Mouse (Mus musculus) heart, postnatal 25 days (tissue): Measurements from ENCODE around the gene Zan. TPM values are rescaled to one million over a fixed set of nuclear protein-coding genes. Genes with fewer than 3 reads are reported as not detected.
"Not testable (repeated sequence)": the region's sequence is repeated elsewhere in the genome, so short reads cannot be mapped to it uniquely, and the experiment has no call there.

Experiments used
- DNase-seq: peaks from one replicate; pipeline ENCODE4 v3.0.0; 2022; ENCODE audit warnings: low spot score
- intact Hi-C: fragments of 180-260 bp; cut with DNase I; formaldehyde crosslinking; loops from one replicate; pipeline ENCODE4 v1.15.1; 2025
- total RNA-seq, 2 experiments: library from RNA; stranded (reverse); gene quantifications; 2 replicates each; pipeline ENCODE4 v1.2.3; 2021

The Zan gene
- total RNA-seq, 2 experiments from 2014 or later, result not detected

DNA sequence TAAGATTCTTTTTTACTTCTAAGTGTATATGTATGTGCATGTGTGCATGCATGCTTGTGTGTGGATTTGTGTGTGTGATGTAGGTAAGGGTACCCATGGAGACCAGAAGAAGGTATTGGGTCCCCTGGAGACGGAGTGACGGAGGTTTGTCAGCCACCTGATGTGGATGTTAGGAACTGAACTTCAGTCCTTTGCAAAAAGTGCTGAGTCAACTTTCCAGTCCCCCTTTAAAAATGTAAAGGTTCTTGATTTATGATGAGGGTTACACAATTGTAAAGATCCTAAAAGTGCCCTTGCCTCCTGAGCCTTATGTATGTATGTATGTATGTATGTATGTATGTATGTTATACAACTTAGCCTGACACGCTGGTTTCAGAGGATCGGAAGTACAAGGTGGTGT lies 46.5 kb downstream of the Zan start:
- intact Hi-C loops, DNase-seq: not testable (repeated sequence)

- intact Hi-C loops, result no loop called here
- DNase-seq, result no peak
Measured at GRCm38 (mm10) chr5:137425648-137426047, 51.2 kb downstream of the Zan start.

DNA sequence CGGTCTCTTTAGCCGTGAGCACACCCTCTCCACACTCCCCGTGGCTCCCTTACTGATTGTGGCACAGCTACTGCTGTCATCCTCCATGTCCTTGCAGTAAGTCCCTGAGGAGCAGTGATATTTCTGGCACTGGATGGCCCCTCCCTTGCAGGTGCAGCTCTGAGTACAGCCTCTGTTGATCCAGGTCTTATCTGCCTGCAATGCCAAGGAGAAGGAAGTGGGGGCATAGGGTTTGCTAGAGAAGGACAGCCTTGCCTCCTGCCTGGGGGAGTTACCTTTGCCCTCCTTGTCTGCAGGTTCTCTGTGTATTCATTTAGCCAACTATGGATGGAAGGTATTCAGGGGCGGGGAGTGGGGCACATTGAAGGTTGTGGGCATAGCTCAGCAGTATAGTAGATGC lies 57.0 kb downstream of the Zan start:
- intact Hi-C loops, result no loop called here
- DNase-seq, result no peak

DNA sequence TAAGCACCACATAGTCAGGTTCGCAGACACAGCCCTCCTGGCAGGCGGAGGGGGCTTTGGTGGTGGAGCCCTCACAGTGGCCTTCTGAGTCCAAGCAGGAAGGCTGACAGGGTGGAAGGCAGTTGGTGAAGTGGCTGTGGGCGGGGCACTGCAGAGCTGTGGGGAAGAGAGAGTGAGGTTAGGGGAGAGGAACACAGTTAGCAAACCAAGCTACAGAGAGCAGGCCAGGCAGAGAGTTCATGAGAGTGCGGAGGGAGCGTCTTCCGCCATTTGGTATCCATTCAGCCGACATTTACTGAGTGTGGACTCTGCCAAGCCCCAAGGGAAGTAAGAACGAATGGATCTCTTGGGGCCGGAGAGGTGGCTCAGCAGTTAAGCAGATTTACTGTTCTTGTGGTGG lies 57.8 kb downstream of the Zan start:
- intact Hi-C loops, result no loop called here
- DNase-seq, result no peak

- intact Hi-C loops, result no loop called here
- DNase-seq, result no peak
Measured at GRCm38 (mm10) chr5:137414253-137414652, 62.6 kb downstream of the Zan start.

GRCm38 (mm10) chr5:137411235-137411634 lies 65.6 kb downstream of the Zan start:
- DNase-seq, result no peak
- intact Hi-C loops, result no loop called here

- DNase-seq, result no peak
- intact Hi-C loops, result no loop called here
Measured at GRCm38 (mm10) chr5:137410549-137410948, 66.3 kb downstream of the Zan start.

GRCm38 (mm10) chr5:137410066-137410465 lies 66.8 kb downstream of the Zan start:
- intact Hi-C loops, result no loop called here

GRCm38 (mm10) chr5:137409451-137409850 lies 67.4 kb downstream of the Zan start:
- DNase-seq, result no peak
- intact Hi-C loops, result no loop called here

More at GRCm38 (mm10) chr5:137410066-137410465, 66.8 kb downstream of the Zan start:
- no peak for DNase-seq

- intact Hi-C loops, result no loop called here
Measured at GRCm38 (mm10) chr5:137404081-137404480, 72.8 kb downstream of the Zan start.

GRCm38 (mm10) chr5:137394456-137394855 lies 82.4 kb downstream of the Zan start:
- intact Hi-C loops, result loop anchor here (10.0 kb wide), 1 partner anchor 240 kb away; no protein-coding TSS in a partner anchor
- no peak for DNase-seq

More at GRCm38 (mm10) chr5:137404081-137404480, 72.8 kb downstream of the Zan start:
- DNase-seq, result no peak

GRCm38 (mm10) chr5:137391641-137392040 lies 85.2 kb downstream of the Zan start:
- intact Hi-C loops, result loop anchor here (10.0 kb wide), 1 partner anchor 237 kb away; no protein-coding TSS in a partner anchor
- DNase-seq, result no peak

DNA sequence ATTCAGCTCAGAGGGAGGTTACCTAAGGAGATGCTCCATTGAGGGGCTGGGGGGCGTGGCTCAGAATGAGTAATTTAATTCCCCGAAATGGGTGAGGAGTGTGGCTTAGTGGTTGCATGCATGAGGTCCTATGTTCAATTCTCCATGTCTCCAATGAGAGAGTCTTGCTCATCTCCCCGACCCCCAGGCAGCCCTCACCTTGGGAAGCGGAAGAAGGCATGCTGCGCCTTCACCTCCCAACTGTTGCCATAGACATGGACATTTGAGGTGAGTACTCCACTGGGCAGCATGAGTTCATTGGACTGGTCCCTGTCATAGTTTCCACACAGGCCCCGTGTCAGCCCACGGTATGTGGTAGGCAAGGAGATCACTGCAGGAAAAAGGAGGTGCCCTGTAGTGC lies 90.2 kb downstream of the Zan start:
- intact Hi-C loops, result no loop called here
- no peak for DNase-seq

DNA sequence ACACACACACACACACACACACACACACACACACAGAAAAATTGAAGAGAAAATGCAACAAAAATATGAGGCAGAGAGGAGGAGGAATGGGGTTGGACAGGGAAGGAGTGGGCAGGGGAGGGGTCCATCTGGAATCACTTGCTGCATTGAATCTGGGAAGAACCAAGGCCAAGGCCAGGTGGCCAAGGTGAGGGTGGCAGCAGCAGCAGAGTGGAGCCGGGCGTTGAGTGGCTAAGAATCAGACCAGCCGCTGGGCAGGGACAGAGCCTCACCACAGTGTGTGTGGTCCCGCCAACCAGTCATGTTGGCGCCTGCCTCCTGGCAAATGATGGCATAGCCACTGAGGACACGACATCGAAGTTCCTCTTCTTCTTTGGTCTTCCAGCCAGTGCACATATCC lies 93.4 kb downstream of the Zan start:
- intact Hi-C loops, result loop anchor here (5.0 kb wide), 1 partner anchor 251 kb away; no protein-coding TSS in a partner anchor

DNA sequence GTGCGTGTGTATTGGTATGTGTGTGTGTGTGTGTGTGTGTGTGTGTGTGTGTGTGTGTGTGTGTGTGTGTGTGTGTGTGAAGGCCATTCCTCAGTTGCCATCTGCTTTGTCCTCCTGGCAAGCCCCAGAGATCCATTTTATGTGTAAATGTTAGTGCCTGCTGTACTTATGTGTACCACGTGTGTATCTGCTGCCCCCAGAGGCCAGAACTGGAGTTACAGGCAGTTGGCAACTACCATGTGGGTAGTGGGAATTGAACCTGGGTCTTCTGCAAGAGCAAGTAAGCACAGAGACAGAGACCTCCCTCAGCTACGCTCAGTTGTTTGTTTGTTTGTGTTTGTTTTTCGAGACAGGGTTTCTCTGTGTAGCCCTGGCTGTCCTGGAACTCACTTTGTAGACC lies 95.7 kb downstream of the Zan start:
- intact Hi-C loops, result loop anchor here (2.0 to 5.0 kb wide), 2 partner anchors 90 to 249 kb away; no protein-coding TSS in a partner anchor
- no peak for DNase-seq

More for the DNA sequence above, 93.4 kb downstream of the Zan start:
- no peak for DNase-seq

DNA sequence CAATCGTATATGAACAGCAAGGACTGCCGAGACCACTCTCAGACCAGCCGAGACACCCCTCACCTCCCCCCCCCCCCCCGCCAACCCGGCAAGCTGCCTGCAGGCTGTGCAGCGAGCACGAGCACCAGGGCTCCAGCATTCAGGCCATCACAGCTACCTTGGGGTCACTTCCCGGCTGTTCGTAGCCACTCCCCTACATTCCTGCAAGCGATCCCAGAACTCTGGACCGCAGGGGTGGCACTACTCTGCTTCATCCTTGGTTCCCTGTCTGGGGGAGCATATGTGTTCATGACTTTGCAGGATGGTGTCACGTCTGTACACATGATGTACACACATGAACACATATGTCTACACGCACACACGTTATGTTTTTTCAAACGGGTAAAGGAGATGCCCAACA lies 99.3 kb downstream of the Zan start:
- intact Hi-C loops, result loop anchor here (2.0 kb wide), 1 partner anchor 45 kb away; the partner anchor contains the start of gene Slc12a9
- no peak for DNase-seq

- no peak for DNase-seq
- intact Hi-C loops, result no loop called here
Measured at GRCm38 (mm10) chr5:137377176-137377575, 99.7 kb downstream of the Zan start.

DNA sequence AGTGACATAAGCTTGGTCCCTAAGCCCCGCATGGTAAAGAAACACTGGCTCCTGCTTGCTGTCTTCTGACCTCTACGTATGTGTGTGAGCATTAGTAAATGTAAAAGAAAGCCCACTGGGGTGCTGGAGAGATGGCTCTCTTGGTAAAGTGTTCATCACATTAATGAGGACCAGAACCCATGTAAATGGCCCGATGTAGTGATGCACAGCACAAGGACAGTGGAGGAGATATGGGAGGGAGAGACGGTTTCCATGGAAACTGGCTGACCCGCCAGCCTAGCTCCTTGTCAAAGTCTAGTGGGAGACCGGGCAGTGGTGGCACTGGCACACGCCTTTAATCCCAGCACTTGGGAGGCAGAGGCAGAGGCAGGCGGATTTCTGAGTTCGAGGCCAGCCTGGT lies 100.1 kb downstream of the Zan start:
- no peak for DNase-seq
- intact Hi-C loops, result no loop called here

GRCm38 (mm10) chr5:137376198-137376597 lies 100.7 kb downstream of the Zan start:
- intact Hi-C loops, result no loop called here
- no peak for DNase-seq

GRCm38 (mm10) chr5:137375627-137376026 lies 101.2 kb downstream of the Zan start:
- DNase-seq, result peak; percentile 60
- intact Hi-C loops, result no loop called here

- no peak for DNase-seq
- intact Hi-C loops, result no loop called here
Measured at GRCm38 (mm10) chr5:137374521-137375080, 102.3 kb downstream of the Zan start.

GRCm38 (mm10) chr5:137373371-137373950 lies 103.4 kb downstream of the Zan start:
- DNase-seq, result no peak
- intact Hi-C loops, result loop anchor here (2.0 kb wide), 1 partner anchor 19 kb away; no protein-coding TSS in a partner anchor
